16 mouse cellular contexts compared by ENCODE assay signal in genomic region chr9:96981836-96982235, GRCm38 (mm10). TPM values are rescaled to one million over a fixed set of nuclear protein-coding genes. Genes with fewer than 3 reads are reported as not detected.
DNase-seq lines count a peak whose midpoint lies in the region; ATAC-seq lines count a peak whose summit lies in the region.
"Had no signal": no experiment of that assay in that cellular context is flagged by ENCODE, and none has a peak within 500 bp of the region (broad histone marks: within the 10 kb centered on the region; RNA-seq: fewer than 3 reads in every experiment).

No protein-coding gene starts in this region.

- H3K9ac ChIP-seq in hindbrain, embryonic 16.5 days (ENCODE audit: low read depth, low read length): no peak overlapping the region
- H3K9ac ChIP-seq in midbrain, embryonic 11.5 days (ENCODE audit: low read length): no peak overlapping the region
- H3K9ac ChIP-seq in midbrain, embryonic 16.5 days (ENCODE audit: low read depth, low read length): no peak overlapping the region
- H3K9ac ChIP-seq in kidney, embryonic 15.5 days: no peak overlapping the region
- no peak overlapping the region for H3K9ac ChIP-seq in neural tube, embryonic 13.5 days
- H3K9ac ChIP-seq: heart, embryonic 15.5 days had no signal

- DNase-seq in hindbrain, embryonic 10.5 days (ENCODE audit: low spot score): no peak
- DNase-seq in midbrain, embryonic 11.5 days (ENCODE audit: low spot score, missing footprints): peak; percentile 91
- no peak for DNase-seq in layer of hippocampus, adult 8-10 months (ENCODE audit: low spot score in 2 of 2)
- DNase-seq: adrenal gland, postnatal 25 days; cerebellum, postnatal 14 days; gastrocnemius, postnatal 14 days; right cerebral cortex, postnatal 25 days had no signal

- no peak for ATAC-seq in hindbrain, embryonic 16.5 days
- ATAC-seq in midbrain, embryonic 11.5 days (ENCODE audit: low FRiP score): no peak
- ATAC-seq in midbrain, embryonic 16.5 days: no peak
- no peak for ATAC-seq in kidney, embryonic 15.5 days (replicated peaks; ENCODE audit: low FRiP score)
- no peak for ATAC-seq in neural tube, embryonic 13.5 days (ENCODE audit: low read depth)
- ATAC-seq: inflammation-experienced regulatory T-cells, adult 6 months had no signal

- WGBS in hindbrain, embryonic 10.5 days: 66% methylated on average over 5 of the region's 5 CpGs
- WGBS in hindbrain, embryonic 16.5 days: 78% methylated on average over 5 of the region's 5 CpGs
- WGBS in midbrain, embryonic 11.5 days: 51% methylated on average over 5 of the region's 5 CpGs
- 65% methylated on average over 5 of the region's 5 CpGs for WGBS in midbrain, embryonic 16.5 days
- WGBS in kidney, embryonic 15.5 days: 51% methylated on average over 5 of the region's 5 CpGs
- 73% methylated on average over 5 of the region's 5 CpGs for WGBS in neural tube, embryonic 13.5 days

- no peaks in the 10 kb centered on the region for H3K9me3 ChIP-seq in hindbrain, embryonic 10.5 days
- H3K9me3 ChIP-seq in hindbrain, embryonic 16.5 days (ENCODE audit: control insufficient read depth, low read length): no peaks in the 10 kb centered on the region
- no peaks in the 10 kb centered on the region for H3K9me3 ChIP-seq in midbrain, embryonic 11.5 days (ENCODE audit: control insufficient read depth, low read length)
- H3K9me3 ChIP-seq in midbrain, embryonic 16.5 days (replicated peaks; ENCODE audit: control insufficient read depth, low read length, poor library complexity, severe bottlenecking): no peaks in the 10 kb centered on the region
- H3K9me3 ChIP-seq in kidney, embryonic 15.5 days (replicated peaks): no peaks in the 10 kb centered on the region
- no peaks in the 10 kb centered on the region for H3K9me3 ChIP-seq in neural tube, embryonic 13.5 days
- H3K9me3 ChIP-seq: embryonic facial prominence, embryonic 13.5 days; heart, embryonic 15.5 days had no signal

- H3K36me3 ChIP-seq in hindbrain, embryonic 10.5 days: peaks cover 26% of the 10 kb centered on the region
- no peaks in the 10 kb centered on the region for H3K36me3 ChIP-seq in hindbrain, embryonic 16.5 days (ENCODE audit: control insufficient read depth, insufficient read depth, low read length)
- no peaks in the 10 kb centered on the region for H3K36me3 ChIP-seq in midbrain, embryonic 11.5 days (ENCODE audit: control insufficient read depth, insufficient read depth, low read length)
- H3K36me3 ChIP-seq in midbrain, embryonic 16.5 days (ENCODE audit: control insufficient read depth, insufficient read depth, low read length): no peaks in the 10 kb centered on the region
- H3K36me3 ChIP-seq in kidney, embryonic 15.5 days: no peaks in the 10 kb centered on the region
- no peaks in the 10 kb centered on the region for H3K36me3 ChIP-seq in neural tube, embryonic 13.5 days
- H3K36me3 ChIP-seq: embryonic facial prominence, embryonic 13.5 days; heart, embryonic 15.5 days had no signal

- H3K27ac ChIP-seq in hindbrain, embryonic 10.5 days: peak overlapping the region; percentile 91
- H3K27ac ChIP-seq in hindbrain, embryonic 16.5 days (ENCODE audit: low read depth, low read length): no peak overlapping the region
- H3K27ac ChIP-seq in midbrain, embryonic 11.5 days (ENCODE audit: low read depth, low read length): peak overlapping the region; percentile 94
- no peak overlapping the region for H3K27ac ChIP-seq in midbrain, embryonic 16.5 days (ENCODE audit: low read length)
- H3K27ac ChIP-seq in kidney, embryonic 15.5 days: peak overlapping the region; percentile 80
- peak overlapping the region; percentile 86 for H3K27ac ChIP-seq in neural tube, embryonic 13.5 days (replicated peaks)
- H3K27ac ChIP-seq: embryonic facial prominence, embryonic 13.5 days; macrophage had no signal

- peaks cover 100% of the 10 kb centered on the region for H3K4me1 ChIP-seq in hindbrain, embryonic 10.5 days (replicated peaks)
- H3K4me1 ChIP-seq in hindbrain, embryonic 16.5 days (ENCODE audit: control insufficient read depth, insufficient read depth, low read depth, low read length): peaks cover 49% of the 10 kb centered on the region
- H3K4me1 ChIP-seq in midbrain, embryonic 11.5 days (ENCODE audit: control insufficient read depth, insufficient read depth, low read length): peaks cover 84% of the 10 kb centered on the region
- H3K4me1 ChIP-seq in midbrain, embryonic 16.5 days (ENCODE audit: control insufficient read depth, insufficient read depth, low read length): peaks cover 36% of the 10 kb centered on the region
- H3K4me1 ChIP-seq in kidney, embryonic 15.5 days: peaks cover 96% of the 10 kb centered on the region
- peaks cover 99% of the 10 kb centered on the region for H3K4me1 ChIP-seq in neural tube, embryonic 13.5 days (replicated peaks)

- H3K4me2 ChIP-seq in hindbrain, embryonic 16.5 days (ENCODE audit: low read length): no peak overlapping the region
- H3K4me2 ChIP-seq in midbrain, embryonic 11.5 days: no peak overlapping the region
- no peak overlapping the region for H3K4me2 ChIP-seq in midbrain, embryonic 16.5 days (ENCODE audit: low read length)
- no peak overlapping the region for H3K4me2 ChIP-seq in kidney, embryonic 15.5 days
- no peak overlapping the region for H3K4me2 ChIP-seq in neural tube, embryonic 13.5 days
- H3K4me2 ChIP-seq: embryonic facial prominence, embryonic 13.5 days; heart, embryonic 15.5 days had no signal

- H3K27me3 ChIP-seq in hindbrain, embryonic 10.5 days (ENCODE audit: insufficient read depth, poor library complexity, severe bottlenecking): peaks cover 24% of the 10 kb centered on the region
- no peaks in the 10 kb centered on the region for H3K27me3 ChIP-seq in hindbrain, embryonic 16.5 days (replicated peaks; ENCODE audit: control insufficient read depth, insufficient read depth, low read length)
- no peaks in the 10 kb centered on the region for H3K27me3 ChIP-seq in midbrain, embryonic 11.5 days (ENCODE audit: control insufficient read depth, insufficient read depth, low read length)
- H3K27me3 ChIP-seq in midbrain, embryonic 16.5 days (ENCODE audit: control insufficient read depth, insufficient read depth, low read depth, low read length): no peaks in the 10 kb centered on the region
- no peaks in the 10 kb centered on the region for H3K27me3 ChIP-seq in kidney, embryonic 15.5 days
- H3K27me3 ChIP-seq in neural tube, embryonic 13.5 days: no peaks in the 10 kb centered on the region
- H3K27me3 ChIP-seq: embryonic facial prominence, embryonic 13.5 days; heart, embryonic 15.5 days had no signal

- H3K4me3 ChIP-seq in hindbrain, embryonic 10.5 days: peak overlapping the region; percentile 16; the same call in 1 of the 2 replicates
- H3K4me3 ChIP-seq in hindbrain, embryonic 16.5 days (ENCODE audit: low read length): no peak overlapping the region
- no peak overlapping the region for H3K4me3 ChIP-seq in midbrain, embryonic 11.5 days (ENCODE audit: low read depth, low read length)
- no peak overlapping the region for H3K4me3 ChIP-seq in midbrain, embryonic 16.5 days (ENCODE audit: low read depth, low read length)
- no peak overlapping the region for H3K4me3 ChIP-seq in kidney, embryonic 15.5 days (replicated peaks)
- H3K4me3 ChIP-seq in neural tube, embryonic 13.5 days: no peak overlapping the region
- H3K4me3 ChIP-seq: embryonic facial prominence, embryonic 13.5 days; heart, embryonic 15.5 days had no signal

RNA-seq across cellular contexts. Expression of gene Spsb4, which starts 36.8 kb away (rescaled TPM):
- polyA plus RNA-seq in hindbrain, embryonic 10.5 days (2016; fragmentation: Nextera tagmentation; extraction: Ambion mirVana): 159 and 169 TPM in 2 replicates
- 39.8 and 42.4 TPM in 2 replicates for polyA plus RNA-seq in hindbrain, embryonic 16.5 days (2015; fragmentation: Nextera tagmentation; extraction: Ambion mirVana)
- 107 and 115 TPM in 2 replicates for polyA plus RNA-seq in midbrain, embryonic 11.5 days (2014; fragmentation: Nextera tagmentation; extraction: Ambion mirVana)
- 23.5 and 28.3 TPM in 2 replicates for polyA plus RNA-seq in midbrain, embryonic 16.5 days (2015; fragmentation: Nextera tagmentation; extraction: Ambion mirVana)
- 56.8 and 58.0 TPM in 2 replicates for polyA plus RNA-seq in kidney, embryonic 15.5 days (2015; fragmentation: Nextera tagmentation; extraction: Ambion mirVana)
- polyA plus RNA-seq in neural tube, embryonic 13.5 days (2015; fragmentation: Nextera tagmentation; extraction: Ambion mirVana): 59.6 and 62.4 TPM in 2 replicates
- total RNA-seq in layer of hippocampus, adult 8-10 months (2022): 1 to 10 TPM; 3.2 to 6.0 (median 4.1) TPM
- total RNA-seq: MEL had no signal

Comparison
In these comparisons a context has a peak if more than half of its experiments do, and no peak if none do; other contexts are left out.
1. H3K27ac ChIP-seq: peak in hindbrain, embryonic 10.5 days (single experiment), midbrain, embryonic 11.5 days (single experiment), kidney, embryonic 15.5 days (single experiment) and neural tube, embryonic 13.5 days (single experiment); none in hindbrain, embryonic 16.5 days (single experiment) and midbrain, embryonic 16.5 days (single experiment).